ENCODE assay signal across 8 mouse cellular contexts in genomic region chr7:81154960-81155359, GRCm38 (mm10). TPM values are rescaled to one million over a fixed set of nuclear protein-coding genes. Genes with fewer than 3 reads are reported as not detected.
DNase-seq lines count a peak whose midpoint lies in the region; ATAC-seq and TF ChIP-seq lines count a peak whose summit lies in the region.

No protein-coding gene starts in this region.

- no peaks in the 10 kb centered on the region for H3K36me3 ChIP-seq in limb, embryonic 11.5 days (ENCODE audit: control insufficient read depth, insufficient read depth, low read length)
- no peaks in the 10 kb centered on the region for H3K36me3 ChIP-seq in midbrain, postnatal 0 days (ENCODE audit: insufficient read depth, low read length)
- H3K36me3 ChIP-seq in stomach, embryonic 15.5 days, result no peaks in the 10 kb centered on the region

- TF ChIP-seq CTCF in Patski (IDR thresholded peaks at IDR 0.05), result peak; percentile 93
- TF ChIP-seq CTCF in midbrain, postnatal 0 days (IDR thresholded peaks at IDR 0.05), result peak; percentile 86

- CTCF ChIA-PET in Patski (lab: Charles Lee), result interaction anchor here (0.7 to 1.7 kb wide), 13 partner anchors 11 to 298 kb away, joined by 3 to 8 read pairs (median 3); partner anchors contain the start of gene Zscan2

- no peaks in the 10 kb centered on the region for H3K27me3 ChIP-seq in Patski
- no peaks in the 10 kb centered on the region for H3K27me3 ChIP-seq in limb, embryonic 11.5 days (ENCODE audit: control insufficient read depth, insufficient read depth, low read length)
- H3K27me3 ChIP-seq in midbrain, postnatal 0 days (ENCODE audit: insufficient read depth, low read length), result no peaks in the 10 kb centered on the region
- H3K27me3 ChIP-seq in stomach, embryonic 15.5 days (replicated peaks), result no peaks in the 10 kb centered on the region

- no peak overlapping the region for H3K4me2 ChIP-seq in limb, embryonic 11.5 days (ENCODE audit: low read depth, severe bottlenecking)
- no peak overlapping the region for H3K4me2 ChIP-seq in midbrain, postnatal 0 days (ENCODE audit: low read depth, low read length, poor library complexity, severe bottlenecking)
- H3K4me2 ChIP-seq in stomach, embryonic 15.5 days, result no peak overlapping the region

- in situ Hi-C loops in Patski (cut with MboI; ENCODE audit: low pct_unique_long_range_greater_than_20kb), result loop anchor here (5.0 to 10.0 kb wide), 3 partner anchors 80 to 298 kb away; no protein-coding TSS in a partner anchor

- no peak overlapping the region for H3K27ac ChIP-seq in limb, embryonic 11.5 days (replicated peaks; ENCODE audit: low read depth, low read length)
- H3K27ac ChIP-seq in midbrain, postnatal 0 days (ENCODE audit: low read depth, low read length), result no peak overlapping the region
- H3K27ac ChIP-seq in stomach, embryonic 15.5 days, result no peak overlapping the region

- H3K9ac ChIP-seq in limb, embryonic 11.5 days (ENCODE audit: low read length), result no peak overlapping the region
- H3K9ac ChIP-seq in midbrain, postnatal 0 days (replicated peaks; ENCODE audit: low read length, poor library complexity, severe bottlenecking), result no peak overlapping the region
- H3K9ac ChIP-seq in stomach, embryonic 15.5 days, result no peak overlapping the region

- peak; percentile 80 for DNase-seq in B cell, adult 2 months
- peak; percentile 10 for DNase-seq in Patski (ENCODE audit: low read depth, low spot score)
- peak; percentile 64 to 75 for DNase-seq in cerebellum, postnatal 25 days
- DNase-seq in gastrocnemius, postnatal 25 days, result peak; percentile 49
- DNase-seq in limb, embryonic 11.5 days (ENCODE audit: low spot score), result peak; percentile 82
- peak; percentile 81 for DNase-seq in midbrain, postnatal 0 days (ENCODE audit: low spot score)

- no peak overlapping the region for H3K4me3 ChIP-seq in limb, embryonic 11.5 days (ENCODE audit: low read depth, low read length)
- no peak overlapping the region for H3K4me3 ChIP-seq in midbrain, postnatal 0 days (ENCODE audit: low read depth, low read length)
- H3K4me3 ChIP-seq in stomach, embryonic 15.5 days (replicated peaks), result no peak overlapping the region

- POLR2A ChIA-PET in Patski (lab: Charles Lee), result no interaction called here

- peak; percentile 35 for ATAC-seq in Patski
- peak; percentile 100 for ATAC-seq in inflammation-experienced regulatory T-cells, adult 6 months
- ATAC-seq in limb, embryonic 11.5 days (ENCODE audit: insufficient number of reproducible peaks, low FRiP score, low TSS enrichment, low read depth), result peak; percentile 65; the same call in 1 of the 2 replicates
- ATAC-seq in midbrain, postnatal 0 days (ENCODE audit: low FRiP score), result no peak
- ATAC-seq in stomach, embryonic 15.5 days (ENCODE audit: insufficient read depth, low FRiP score, low read depth), result peak; percentile 83

- H3K4me1 ChIP-seq in limb, embryonic 11.5 days (ENCODE audit: control insufficient read depth, insufficient read depth, low read length), result no peaks in the 10 kb centered on the region
- no peaks in the 10 kb centered on the region for H3K4me1 ChIP-seq in midbrain, postnatal 0 days (ENCODE audit: insufficient read depth, low read length)
- 0 out of 2 replicates have a peak, but pooled peaks cover 3% of the 10 kb centered on the region for H3K4me1 ChIP-seq in stomach, embryonic 15.5 days

- 2% methylated on average over 3 of the region's 3 CpGs for whole genome bisulfite sequencing in limb, embryonic 11.5 days
- 3% methylated on average over 3 of the region's 3 CpGs for WGBS in midbrain, postnatal 0 days
- 6% methylated on average over 3 of the region's 3 CpGs for WGBS in stomach, embryonic 15.5 days

- no peaks in the 10 kb centered on the region for H3K9me3 ChIP-seq in limb, embryonic 11.5 days (ENCODE audit: control insufficient read depth, low read length)
- no peaks in the 10 kb centered on the region for H3K9me3 ChIP-seq in midbrain, postnatal 0 days (ENCODE audit: low read length)
- no peaks in the 10 kb centered on the region for H3K9me3 ChIP-seq in stomach, embryonic 15.5 days

RNA-seq across cellular contexts. Expression of gene Slc28a1, which starts 40.4 kb away (rescaled TPM):
- polyA plus RNA-seq in Patski (2021), result not detected
- under 1 TPM; 0.19 to 0.20 TPM for total RNA-seq in gastrocnemius, postnatal 25 days (2021)
- polyA plus RNA-seq in inflammation-experienced regulatory T-cells, adult 6 months (2017; shearing (Covaris generic)), result not detected
- 0.07 TPM in 1 of 2 replicates, not detected in the other for polyA plus RNA-seq in limb, embryonic 11.5 days (2014; fragmentation: Nextera tagmentation; extraction: Ambion mirVana)
- 0.14 and 0.33 TPM in 2 replicates for total RNA-seq in midbrain, postnatal 0 days (2014; rRNA removed)
- polyA plus RNA-seq in midbrain, postnatal 0 days (2015; fragmentation: Nextera tagmentation; extraction: Ambion mirVana), result 0.06 and 0.10 TPM in 2 replicates
- 0.71 and 1.5 TPM in 2 replicates for polyA plus RNA-seq in stomach, embryonic 15.5 days (2015; fragmentation: Nextera tagmentation; extraction: Ambion mirVana)

RNA-seq across cellular contexts. Expression of gene Pde8a, which starts 58.4 kb away (rescaled TPM):
- 6.8 TPM for polyA plus RNA-seq in Patski (2021)
- 1 to 10 TPM; 5.2 to 8.3 TPM for total RNA-seq in gastrocnemius, postnatal 25 days (2021)
- polyA plus RNA-seq in inflammation-experienced regulatory T-cells, adult 6 months (2017; shearing (Covaris generic)), result 1 to 10 TPM in 2 of 3 experiments, under 1 TPM in 1; 0.58 to 2.5 (median 1.8) TPM
- polyA plus RNA-seq in limb, embryonic 11.5 days (2014; fragmentation: Nextera tagmentation; extraction: Ambion mirVana), result 3.5 and 4.4 TPM in 2 replicates
- total RNA-seq in midbrain, postnatal 0 days (2014; rRNA removed), result 3.1 and 3.9 TPM in 2 replicates
- 1.3 and 1.8 TPM in 2 replicates for polyA plus RNA-seq in midbrain, postnatal 0 days (2015; fragmentation: Nextera tagmentation; extraction: Ambion mirVana)
- 4.0 and 4.7 TPM in 2 replicates for polyA plus RNA-seq in stomach, embryonic 15.5 days (2015; fragmentation: Nextera tagmentation; extraction: Ambion mirVana)

Comparison
In these comparisons a context has a peak if more than half of its experiments do, and no peak if none do; other contexts are left out.
1. DNase-seq: peak in every context shown above with its lines; median percentile 82 in limb, embryonic 11.5 days; 81 in midbrain, postnatal 0 days; 80 in B cell, adult 2 months; 70 in cerebellum, postnatal 25 days; 49 in gastrocnemius, postnatal 25 days; 10 in Patski.